Mouse (Mus musculus): Measurements from ENCODE around the gene Slc27a3.

Slc27a3 gene

DNA sequence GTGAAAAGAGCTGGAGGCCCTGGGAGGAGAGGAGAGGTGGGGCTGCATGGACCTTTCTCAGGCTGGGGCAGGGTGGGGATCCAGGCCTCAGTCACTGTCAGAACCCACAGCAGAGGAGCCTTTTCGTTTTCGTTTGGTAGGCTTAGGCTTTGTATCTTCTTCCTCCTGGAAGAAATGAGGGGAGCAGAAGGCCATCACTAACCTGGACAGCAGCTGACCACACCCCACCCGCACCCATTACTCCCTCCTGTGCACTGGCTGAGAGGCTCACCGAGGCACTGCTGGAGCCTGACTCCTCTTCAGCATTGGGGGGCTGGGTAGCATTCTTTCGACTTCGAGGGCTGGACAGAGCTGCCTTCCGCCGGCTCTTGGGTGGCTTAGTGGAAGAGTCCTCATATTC lies 2.2 kb upstream of the Slc27a3 start:
- DNase-seq (ENCODE audit: low read depth in 1 of 2, low spot score in 2 of 2), result no peak

DNA sequence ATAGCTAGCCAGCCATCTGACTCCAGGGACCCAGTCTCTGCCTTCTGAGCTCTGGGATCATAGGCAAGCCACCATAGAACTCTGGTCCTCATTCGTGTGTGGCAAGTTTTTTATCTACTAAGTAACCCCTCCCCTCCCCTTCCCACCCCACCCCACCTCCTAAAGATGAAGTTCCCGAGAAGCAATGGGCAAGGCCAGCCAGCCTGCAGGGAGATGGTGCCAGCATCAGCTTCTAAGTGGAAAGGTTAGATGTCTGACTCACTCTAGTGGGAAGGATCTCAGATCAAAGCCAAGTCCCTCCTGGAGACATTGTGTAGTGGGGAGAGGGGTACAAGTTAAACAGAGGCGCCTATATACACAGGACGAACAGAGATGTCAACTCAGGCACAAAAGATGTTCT lies 1.3 kb upstream of the Slc27a3 start:
- DNase-seq (ENCODE audit: low read depth in 1 of 2, low spot score in 2 of 2), result no peak

DNA sequence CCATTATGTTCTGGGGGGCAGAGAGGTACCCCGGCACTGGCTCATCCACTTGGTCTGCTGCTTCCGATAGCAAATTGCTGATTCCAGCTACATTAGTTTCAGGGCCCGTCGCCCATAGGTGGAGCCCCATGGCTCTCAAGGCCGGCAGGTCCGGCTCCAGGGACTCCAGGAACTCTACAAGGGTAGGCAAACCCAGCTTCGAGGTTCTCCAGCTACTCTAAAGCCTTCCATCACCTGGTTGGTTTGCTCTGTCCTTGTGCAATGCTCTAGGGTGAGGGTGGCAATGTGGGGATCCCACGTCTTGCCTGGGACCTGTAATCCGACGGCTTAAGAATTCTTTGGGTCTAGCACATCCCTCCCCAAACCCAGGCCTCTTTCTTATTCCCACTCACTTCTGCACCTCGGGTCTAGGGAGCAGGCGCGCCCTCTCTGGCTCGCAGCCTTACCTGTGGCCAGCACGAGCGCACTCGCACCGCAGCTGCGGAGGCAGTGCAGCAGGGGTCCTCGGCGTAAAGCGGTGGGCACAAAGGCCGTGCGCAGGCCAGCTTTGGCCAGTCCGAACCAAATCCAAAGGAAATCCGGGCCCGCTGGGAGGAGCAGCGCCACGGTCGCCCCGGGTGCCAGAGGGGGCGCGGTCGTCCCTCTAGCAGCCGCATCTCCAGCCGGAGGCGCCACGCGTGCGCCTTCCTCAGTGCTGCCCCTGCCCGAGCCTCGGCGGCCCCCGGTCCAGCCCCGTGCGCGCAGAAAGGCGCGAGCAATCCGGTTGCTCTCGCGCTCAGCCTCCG lies 820 bp downstream of the Slc27a3 start:
- no peak for DNase-seq (ENCODE audit: low read depth in 1 of 2, low spot score in 2 of 2)

DNA sequence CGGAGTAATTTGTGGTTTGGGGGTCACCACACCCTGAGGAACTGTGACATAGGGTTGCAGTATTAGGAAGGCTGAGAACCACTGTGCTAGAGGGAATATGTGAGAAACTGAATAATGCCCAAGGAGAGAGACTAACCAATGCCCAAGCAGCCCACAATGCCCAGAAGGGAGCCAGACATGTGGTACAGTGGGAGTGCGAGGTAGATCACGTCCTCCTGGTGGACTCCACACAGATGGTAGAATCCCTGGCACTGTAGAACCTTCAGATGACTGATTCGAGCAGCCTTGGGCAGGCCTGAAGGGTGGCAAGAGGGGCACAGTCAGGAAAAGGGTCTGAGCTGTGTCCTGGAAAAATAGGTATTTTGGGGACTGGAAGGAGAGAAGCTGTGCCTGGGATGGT lies 1.5 kb downstream of the Slc27a3 start:
- DNase-seq (ENCODE audit: low read depth in 1 of 2, low spot score in 2 of 2), result no peak

GRCm38 (mm10) chr3:90387483-90387882 lies 2.3 kb downstream of the Slc27a3 start:
- no peak for DNase-seq (ENCODE audit: low read depth in 1 of 2, low spot score in 2 of 2)

DNA sequence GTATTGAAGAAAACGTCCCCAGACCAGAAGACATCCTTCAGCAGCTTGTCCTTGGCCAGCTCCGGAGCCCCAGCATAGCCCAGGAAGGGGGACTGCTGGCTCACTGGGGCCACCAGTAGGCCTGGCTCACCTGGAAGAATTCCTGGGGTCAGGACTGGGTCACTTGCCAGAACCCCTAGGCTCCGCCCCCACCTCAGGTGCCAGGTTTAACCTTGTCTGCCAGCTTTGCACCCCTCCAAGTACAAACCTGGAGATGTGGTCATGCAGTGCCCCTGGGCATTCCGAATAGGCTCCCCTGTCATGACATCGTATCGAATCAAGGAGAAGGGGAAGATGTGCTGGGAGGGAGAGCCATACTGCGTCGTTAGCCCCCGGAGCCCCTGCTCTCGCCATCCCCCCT lies 2.9 kb downstream of the Slc27a3 start:
- no peak for DNase-seq (ENCODE audit: low read depth in 1 of 2, low spot score in 2 of 2)

DNA sequence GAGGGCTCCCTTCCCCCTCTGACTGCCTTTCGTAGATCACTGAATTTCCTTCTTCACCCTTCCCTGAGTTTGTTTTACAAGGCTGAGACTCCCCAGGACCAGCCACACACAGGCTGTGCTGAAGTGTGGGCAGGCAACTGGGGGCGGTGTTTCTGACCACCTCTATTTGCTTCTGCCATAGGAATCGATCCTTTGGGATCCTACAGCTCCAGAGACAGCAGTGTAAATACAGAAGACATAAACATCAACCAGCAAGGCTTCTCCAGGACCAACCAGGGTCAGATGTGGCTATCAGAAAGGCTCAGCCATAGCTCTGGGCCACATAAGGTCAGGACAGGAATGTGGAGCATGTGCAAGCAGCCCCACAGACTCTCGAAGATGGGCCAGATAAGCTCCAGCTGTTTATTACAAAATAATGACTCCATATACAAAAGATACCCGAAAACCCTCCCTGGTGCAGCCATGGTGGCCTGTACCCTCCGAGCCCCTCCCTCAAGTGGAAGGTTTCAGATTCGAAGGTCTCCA lies 4.8 kb downstream of the Slc27a3 start:
- DNase-seq (ENCODE audit: low read depth in 1 of 2, low spot score in 2 of 2), result no peak

- DNase-seq (ENCODE audit: low read depth in 1 of 2, low spot score in 2 of 2), result peak; percentile 57 to 80
These were observed 6.0 kb downstream of the Slc27a3 start for GRCm38 (mm10) chr3:90383690-90384089.

GRCm38 (mm10) chr3:90381727-90382126 lies 8.0 kb downstream of the Slc27a3 start:
- DNase-seq (ENCODE audit: low read depth in 1 of 2, low spot score in 2 of 2), result no peak

GRCm38 (mm10) chr3:90378496-90378895 lies 11.2 kb downstream of the Slc27a3 start:
- DNase-seq (ENCODE audit: low read depth in 1 of 2, low spot score in 2 of 2), result no peak

GRCm38 (mm10) chr3:90376247-90376585 lies 13.5 kb downstream of the Slc27a3 start:
- DNase-seq (ENCODE audit: low read depth in 1 of 2, low spot score in 2 of 2), result no peak

DNA sequence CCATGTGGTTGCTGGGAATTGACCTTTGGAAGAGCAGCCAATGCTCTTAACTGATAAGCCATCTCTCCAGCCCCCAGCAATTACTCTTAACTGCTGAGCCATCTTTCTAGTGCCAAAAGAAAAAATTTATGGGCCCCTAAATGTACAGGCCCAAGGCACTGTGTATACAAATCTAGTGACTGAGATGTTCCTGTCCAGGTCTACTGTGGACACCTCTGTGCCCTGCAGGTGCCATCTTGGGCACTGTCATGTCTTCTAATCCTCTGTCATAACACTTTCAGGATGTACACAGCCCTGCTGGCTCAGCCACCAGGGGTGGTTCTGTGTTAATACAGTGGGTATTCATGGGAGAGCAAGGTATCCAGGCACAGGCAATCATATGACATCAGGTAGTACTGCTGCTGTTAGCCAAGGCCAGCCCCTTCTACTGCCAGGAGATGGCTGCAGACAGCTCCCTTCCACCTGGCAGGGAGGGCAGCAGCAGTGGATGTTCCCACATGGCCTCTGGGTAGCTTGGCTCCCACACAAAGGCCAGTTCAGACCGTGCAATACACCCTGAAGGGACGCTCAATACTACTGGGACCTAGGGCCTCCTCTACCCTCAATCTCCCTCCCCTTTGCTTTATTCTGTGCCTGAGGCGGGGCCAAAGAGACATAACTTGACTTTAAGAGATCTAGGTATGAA lies 14.0 kb downstream of the Slc27a3 start:
- no peak for DNase-seq (ENCODE audit: low read depth in 1 of 2, low spot score in 2 of 2)

DNA sequence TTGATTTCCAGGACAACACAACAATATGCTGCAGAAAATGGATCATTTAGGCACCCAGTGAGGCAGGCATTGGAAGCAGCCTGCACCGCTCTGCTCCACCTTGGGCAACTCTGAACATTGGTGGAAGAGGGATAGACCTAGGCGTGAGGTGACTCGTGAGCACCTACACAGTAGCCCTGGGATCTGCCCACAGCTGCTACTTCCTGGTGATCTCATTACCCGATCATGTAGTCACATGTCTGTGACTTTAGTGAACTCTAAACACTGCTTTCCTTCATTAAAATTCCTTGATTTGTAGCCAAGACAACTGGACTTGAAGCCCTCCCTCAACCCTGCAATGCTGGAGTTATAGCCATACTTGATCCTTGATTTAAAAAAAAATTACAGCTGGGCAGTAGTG lies 15.4 kb downstream of the Slc27a3 start:
- no peak for DNase-seq (ENCODE audit: low read depth in 1 of 2, low spot score in 2 of 2)

DNA sequence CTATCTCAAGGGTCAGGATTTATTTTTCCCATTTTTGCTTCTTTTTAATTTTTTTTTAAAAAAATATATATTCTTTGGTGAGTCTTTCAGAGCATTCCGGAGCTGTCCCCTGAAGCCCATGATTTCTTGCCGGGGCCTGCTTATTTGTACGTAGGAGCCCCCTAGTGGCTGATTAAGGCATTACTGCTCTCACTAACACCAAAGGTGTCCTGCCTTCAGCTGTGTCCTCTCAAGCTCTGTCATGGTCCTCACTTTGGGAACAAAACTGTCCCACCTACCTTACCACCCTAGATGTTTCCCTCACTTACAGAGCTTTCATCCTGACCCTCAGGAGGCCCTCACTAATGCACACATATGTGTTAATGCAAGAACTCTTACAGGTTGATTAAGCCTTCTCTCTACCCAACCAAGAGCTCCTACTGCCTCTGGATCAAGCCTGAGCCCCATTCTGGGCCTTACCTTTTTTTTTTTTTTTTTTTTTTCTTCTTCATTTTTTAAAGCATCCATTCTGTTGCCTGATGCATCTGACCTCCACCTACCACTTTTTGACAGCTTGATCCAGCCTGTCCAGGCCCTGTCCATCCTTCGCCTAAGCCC lies 16.2 kb downstream of the Slc27a3 start:
- DNase-seq (ENCODE audit: low read depth in 1 of 2, low spot score in 2 of 2), result peak; percentile 19 to 53

DNA sequence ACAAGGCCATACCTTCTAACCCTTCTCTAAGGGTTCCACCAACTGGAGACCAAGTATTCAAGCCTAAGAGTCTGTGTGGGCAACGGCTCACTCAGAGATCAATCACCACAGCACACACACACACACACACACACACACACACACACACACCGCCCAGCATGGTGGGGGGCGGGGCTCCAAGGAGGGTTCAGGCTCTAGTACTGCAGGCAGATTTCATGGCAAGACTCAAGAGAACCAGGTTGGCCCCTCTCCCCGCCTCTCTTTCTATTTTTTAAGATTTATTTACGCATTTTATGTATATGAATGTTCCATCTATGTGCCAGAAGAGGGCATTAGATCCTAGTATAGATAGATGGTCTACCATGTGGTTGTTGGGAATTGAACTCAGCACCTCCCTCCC lies 16.9 kb downstream of the Slc27a3 start:
- DNase-seq (ENCODE audit: low read depth in 1 of 2, low spot score in 2 of 2), result no peak

DNA sequence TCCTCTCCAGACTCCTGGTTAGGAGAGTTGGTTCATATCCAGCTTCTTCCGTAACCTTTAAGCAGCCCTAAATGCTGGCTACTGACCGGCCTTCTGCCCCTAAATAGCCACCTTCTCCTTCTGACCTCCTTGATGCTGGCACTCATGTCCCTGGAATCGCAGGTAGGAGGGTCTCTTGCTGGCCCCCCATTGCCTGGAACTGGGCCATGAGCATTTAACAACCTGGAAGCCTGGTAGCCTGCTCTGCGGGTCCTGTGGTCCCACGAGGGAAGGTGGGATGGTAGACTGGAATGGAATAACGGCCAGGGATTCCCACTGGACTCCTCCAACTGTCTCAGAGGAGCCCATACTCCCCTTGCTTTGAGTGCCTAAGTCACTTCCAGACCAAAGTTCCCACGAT lies 17.9 kb downstream of the Slc27a3 start:
- DNase-seq (ENCODE audit: low read depth in 1 of 2, low spot score in 2 of 2), result no peak

DNA sequence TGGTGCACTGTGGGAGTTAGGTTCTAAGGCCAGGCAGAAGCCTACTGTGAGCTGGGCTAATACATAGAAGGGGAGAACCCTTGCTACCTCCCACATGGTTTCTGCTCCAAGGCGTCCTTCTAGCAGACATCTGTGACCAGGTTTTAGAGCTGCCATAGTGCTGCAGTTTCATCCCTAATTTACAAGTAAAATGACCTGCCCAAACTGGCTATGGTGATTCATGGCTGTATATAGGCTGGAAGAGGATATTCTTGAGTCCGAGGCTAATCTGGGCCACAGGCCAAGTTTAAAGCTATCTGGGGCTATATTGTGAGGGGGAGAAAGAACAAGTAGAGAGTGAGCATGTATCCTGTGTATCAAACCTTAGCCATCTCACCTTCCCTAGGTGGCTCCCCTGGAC lies 20.7 kb downstream of the Slc27a3 start:
- DNase-seq (ENCODE audit: low read depth in 1 of 2, low spot score in 2 of 2), result no peak

- DNase-seq (ENCODE audit: low read depth in 1 of 2, low spot score in 2 of 2), result no peak
These were observed 22.6 kb downstream of the Slc27a3 start for GRCm38 (mm10) chr3:90367001-90367632.

GRCm38 (mm10) chr3:90362346-90362745 lies 27.4 kb downstream of the Slc27a3 start:
- no peak for DNase-seq (ENCODE audit: low read depth in 1 of 2, low spot score in 2 of 2)

DNA sequence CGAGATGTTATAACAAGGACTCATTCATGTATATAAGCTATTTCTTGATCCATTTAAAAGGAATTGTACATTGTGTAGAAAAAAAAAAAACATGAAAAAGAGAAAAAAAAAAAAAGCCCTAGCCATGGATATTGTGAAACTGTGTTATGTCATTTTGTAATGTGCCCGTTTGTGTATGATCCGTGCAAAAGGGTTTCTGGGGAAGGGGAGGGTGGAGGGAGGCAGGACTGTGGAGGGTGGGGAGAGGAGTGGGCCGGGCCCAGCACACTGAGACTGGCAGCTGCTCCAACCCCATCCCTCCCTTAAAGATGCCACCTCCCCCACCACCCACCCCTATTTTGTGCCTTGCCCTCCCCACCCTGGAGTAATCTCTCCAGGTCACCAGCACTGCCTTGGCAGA lies 28.3 kb downstream of the Slc27a3 start:
- DNase-seq (ENCODE audit: low read depth in 1 of 2, low spot score in 2 of 2), result no peak

GRCm38 (mm10) chr3:90359230-90359629 lies 30.5 kb downstream of the Slc27a3 start:
- DNase-seq (ENCODE audit: low read depth in 1 of 2, low spot score in 2 of 2), result no peak

- DNase-seq (ENCODE audit: low read depth in 1 of 2, low spot score in 2 of 2), result no peak
These were observed 31.8 kb downstream of the Slc27a3 start for GRCm38 (mm10) chr3:90357959-90358358.
